Mouse (Mus musculus) cerebellum, adult 2 months (tissue): ENCODE results near the gene Rgs3.

Experiments used
- CTCF ChIP-seq: fragments of 200-500 bp; IDR thresholded peaks from 2 replicates; pipeline ENCODE4 v1.5.1; 2011; ENCODE audit warnings: low read depth, mild to moderate bottlenecking, control low read depth, low read length, moderate library complexity, borderline replicate concordance; ENCODE audit not compliant: insufficient read depth
- POLR2A ChIP-seq: fragments of 200-500 bp; IDR thresholded peaks from 2 replicates; pipeline ENCODE4 v1.6.1; 2011; ENCODE audit warnings: low read length, control low read depth, borderline replicate concordance; ENCODE audit not compliant: insufficient read depth

GRCm38 (mm10) chr4:62641656-62642055, 82.0 kb downstream of the Rgs3 start:
- TF ChIP-seq CTCF: no peak
- TF ChIP-seq POLR2A: no peak
